Mouse (Mus musculus): Measurements from ENCODE around the gene 4930579F01Rik.

GRCm38 (mm10) chr3:138241371-138241770, 47.7 kb upstream of the 4930579F01Rik start:
- TF ChIP-seq EP300 (IDR thresholded peaks at IDR 0.05; ENCODE audit: insufficient read depth, low read depth, low read length) = no peak
- no peak for TF ChIP-seq POLR2A (IDR thresholded peaks at IDR 0.05; ENCODE audit: insufficient read depth, low read length)
- TF ChIP-seq CTCF (IDR thresholded peaks at IDR 0.05; ENCODE audit: low read depth, low read length) = no peak

All from ES-Bruce4 (cell line).